Mouse (Mus musculus): ENCODE results near the gene Exoc3l2.

Exoc3l2 gene

GRCm38 (mm10) chr7:19523017-19523756 lies 60.1 kb downstream of the Exoc3l2 start:
- DNase-seq (ENCODE audit: low spot score), result no peak

GRCm38 (mm10) chr7:19523757-19524419 lies 60.8 kb downstream of the Exoc3l2 start:
- DNase-seq (ENCODE audit: low spot score), result no peak

GRCm38 (mm10) chr7:19524420-19525104 lies 61.4 kb downstream of the Exoc3l2 start:
- DNase-seq (ENCODE audit: low spot score), result no peak

- no peak for DNase-seq (ENCODE audit: low spot score)
Observed at GRCm38 (mm10) chr7:19525105-19525481, 62.0 kb downstream of the Exoc3l2 start.

GRCm38 (mm10) chr7:19531077-19531476 lies 67.9 kb downstream of the Exoc3l2 start:
- DNase-seq (ENCODE audit: low spot score), result no peak

GRCm38 (mm10) chr7:19532240-19532639 lies 69.1 kb downstream of the Exoc3l2 start:
- DNase-seq (ENCODE audit: low spot score), result no peak

- no peak for DNase-seq (ENCODE audit: low spot score)
Observed at GRCm38 (mm10) chr7:19534676-19535075, 71.5 kb downstream of the Exoc3l2 start.

- no peak for DNase-seq (ENCODE audit: low spot score)
Observed at GRCm38 (mm10) chr7:19540771-19541566, 77.8 kb downstream of the Exoc3l2 start.

GRCm38 (mm10) chr7:19541681-19542154 lies 78.6 kb downstream of the Exoc3l2 start:
- no peak for DNase-seq (ENCODE audit: low spot score)

- no peak for DNase-seq (ENCODE audit: low spot score)
Observed at GRCm38 (mm10) chr7:19542155-19542691, 79.1 kb downstream of the Exoc3l2 start.

GRCm38 (mm10) chr7:19543584-19543983 lies 80.5 kb downstream of the Exoc3l2 start:
- no peak for DNase-seq (ENCODE audit: low spot score)

GRCm38 (mm10) chr7:19546007-19546406 lies 82.9 kb downstream of the Exoc3l2 start:
- no peak for DNase-seq (ENCODE audit: low spot score)

Measured in spleen, adult 12 weeks (tissue).